Mouse (Mus musculus): ENCODE data around the gene Olfr372. TPM values are rescaled to one million over a fixed set of nuclear protein-coding genes. Genes with fewer than 3 reads are reported as not detected.
"Not testable (repeated sequence)": the region's sequence is repeated elsewhere in the genome, so short reads cannot be mapped to it uniquely, and the experiment has no call there.

Olfr372 gene
- polyA plus RNA-seq, 1 experiment from 2014 or later = not detected

GRCm38 (mm10) chr8:72018141-72018540 is 22.9 kb upstream of the Olfr372 start:
- H3K4me3 ChIP-seq (ENCODE audit: low read depth, low read length) = no peak overlapping the region
- WGBS = 58% methylated on average over 2 of the region's 2 CpGs
- no peak for TF ChIP-seq CTCF (IDR thresholded peaks at IDR 0.05; ENCODE audit: low read depth)
- DNase-seq (no peak), ATAC-seq (ENCODE audit: insufficient read depth) (no peak)
- no peaks in the 10 kb centered on the region for H3K9me3 ChIP-seq (ENCODE audit: low read depth, low read length)
- no peak overlapping the region for H3K27ac ChIP-seq (ENCODE audit: low read depth)
- H3K36me3 ChIP-seq (ENCODE audit: insufficient read depth) = no peaks in the 10 kb centered on the region
- no peak overlapping the region for H3K9ac ChIP-seq
- H3K4me1 ChIP-seq (ENCODE audit: insufficient read depth) = no peaks in the 10 kb centered on the region
- H3K4me2 ChIP-seq = no peak overlapping the region
- H3K27me3 ChIP-seq (ENCODE audit: insufficient read depth, low read length) = no peaks in the 10 kb centered on the region

GRCm38 (mm10) chr8:72019022-72019421 is 22.0 kb upstream of the Olfr372 start:
- not testable (repeated sequence) for H3K4me3 ChIP-seq (ENCODE audit: low read depth, low read length); H3K27me3 ChIP-seq (ENCODE audit: insufficient read depth, low read length); H3K36me3 ChIP-seq (ENCODE audit: insufficient read depth); H3K9ac ChIP-seq; H3K4me2 ChIP-seq; ATAC-seq (ENCODE audit: insufficient read depth); H3K9me3 ChIP-seq (ENCODE audit: low read depth, low read length); H3K4me1 ChIP-seq (ENCODE audit: insufficient read depth); H3K27ac ChIP-seq (ENCODE audit: low read depth); DNase-seq
- 73% methylated on average over 1 of the region's 1 CpGs for WGBS

- no peak for ATAC-seq (ENCODE audit: insufficient read depth)
- H3K4me3 ChIP-seq (ENCODE audit: low read depth, low read length) = no peak overlapping the region
- no peaks in the 10 kb centered on the region for H3K9me3 ChIP-seq (ENCODE audit: low read depth, low read length)
- no peak for TF ChIP-seq CTCF (IDR thresholded peaks at IDR 0.05; ENCODE audit: low read depth)
- no peak for DNase-seq
- H3K27me3 ChIP-seq (ENCODE audit: insufficient read depth, low read length) = no peaks in the 10 kb centered on the region
- WGBS = 47% methylated on average over 2 of the region's 2 CpGs
- H3K9ac ChIP-seq = no peak overlapping the region
- H3K27ac ChIP-seq (ENCODE audit: low read depth) = no peak overlapping the region
- no peaks in the 10 kb centered on the region for H3K4me1 ChIP-seq (ENCODE audit: insufficient read depth)
- no peak overlapping the region for H3K4me2 ChIP-seq
- H3K36me3 ChIP-seq (ENCODE audit: insufficient read depth) = no peaks in the 10 kb centered on the region
These were observed 21.2 kb upstream of the Olfr372 start for GRCm38 (mm10) chr8:72019816-72020215.

GRCm38 (mm10) chr8:72024886-72025285 is 16.1 kb upstream of the Olfr372 start:
- WGBS = 21% methylated on average over 3 of the region's 9 CpGs
- not testable (repeated sequence) for H3K9ac ChIP-seq; H3K36me3 ChIP-seq (ENCODE audit: insufficient read depth); H3K27ac ChIP-seq (ENCODE audit: low read depth); H3K4me2 ChIP-seq; H3K4me3 ChIP-seq (ENCODE audit: low read depth, low read length); H3K9me3 ChIP-seq (ENCODE audit: low read depth, low read length); ATAC-seq (ENCODE audit: insufficient read depth); DNase-seq; H3K27me3 ChIP-seq (ENCODE audit: insufficient read depth, low read length); H3K4me1 ChIP-seq (ENCODE audit: insufficient read depth)

- not testable (repeated sequence) for H3K4me3 ChIP-seq (ENCODE audit: low read depth, low read length); DNase-seq; H3K9me3 ChIP-seq (ENCODE audit: low read depth, low read length); H3K36me3 ChIP-seq (ENCODE audit: insufficient read depth); H3K9ac ChIP-seq; H3K4me2 ChIP-seq; H3K27ac ChIP-seq (ENCODE audit: low read depth); H3K4me1 ChIP-seq (ENCODE audit: insufficient read depth); H3K27me3 ChIP-seq (ENCODE audit: insufficient read depth, low read length)
- 29% methylated on average over 4 of the region's 4 CpGs for WGBS
- ATAC-seq (ENCODE audit: insufficient read depth) = 0 out of 2 replicates have a peak, but pooled peaks have one; percentile 31
- TF ChIP-seq CTCF (IDR thresholded peaks at IDR 0.05; ENCODE audit: low read depth) = peak; percentile 48
These were observed 8.1 kb upstream of the Olfr372 start for GRCm38 (mm10) chr8:72032926-72033325.

GRCm38 (mm10) chr8:72042493-72042892 is 1.5 kb downstream of the Olfr372 start:
- Histone ChIP-seq H3K4me3 (ENCODE audit: low read depth, low read length) (no peak overlapping the region), H3K27ac (ENCODE audit: low read depth) (no peak overlapping the region), H3K27me3 (ENCODE audit: insufficient read depth, low read length) (no peaks in the 10 kb centered on the region), H3K4me2 (no peak overlapping the region), H3K36me3 (ENCODE audit: insufficient read depth) (no peaks in the 10 kb centered on the region), H3K9ac (no peak overlapping the region), H3K4me1 (ENCODE audit: insufficient read depth) (no peaks in the 10 kb centered on the region), H3K9me3 (ENCODE audit: low read depth, low read length) (no peaks in the 10 kb centered on the region)
- no peak for DNase-seq
- no peak for TF ChIP-seq CTCF (IDR thresholded peaks at IDR 0.05; ENCODE audit: low read depth)
- no peak for ATAC-seq (ENCODE audit: insufficient read depth)
- 71% methylated on average over 1 of the region's 1 CpGs for WGBS

- H3K9ac ChIP-seq = not testable (repeated sequence)
These were observed 13.6 kb downstream of the Olfr372 start for GRCm38 (mm10) chr8:72054633-72055032.

GRCm38 (mm10) chr8:72057643-72058042 is 16.6 kb downstream of the Olfr372 start:
- H3K27ac ChIP-seq (ENCODE audit: low read depth); H3K9me3 ChIP-seq (ENCODE audit: low read depth, low read length); H3K4me2 ChIP-seq; H3K36me3 ChIP-seq (ENCODE audit: insufficient read depth); DNase-seq; H3K4me3 ChIP-seq (ENCODE audit: low read depth, low read length); H3K9ac ChIP-seq; H3K4me1 ChIP-seq (ENCODE audit: insufficient read depth); ATAC-seq (ENCODE audit: insufficient read depth); H3K27me3 ChIP-seq (ENCODE audit: insufficient read depth, low read length): not testable (repeated sequence)
- WGBS = 87% methylated on average over 3 of the region's 4 CpGs

More at GRCm38 (mm10) chr8:72054633-72055032, 13.6 kb downstream of the Olfr372 start:
- H3K36me3 ChIP-seq (ENCODE audit: insufficient read depth); H3K4me3 ChIP-seq (ENCODE audit: low read depth, low read length); ATAC-seq (ENCODE audit: insufficient read depth); H3K27ac ChIP-seq (ENCODE audit: low read depth); DNase-seq; H3K9me3 ChIP-seq (ENCODE audit: low read depth, low read length); H3K27me3 ChIP-seq (ENCODE audit: insufficient read depth, low read length); H3K4me2 ChIP-seq; H3K4me1 ChIP-seq (ENCODE audit: insufficient read depth): not testable (repeated sequence)

- H3K9me3 ChIP-seq (ENCODE audit: low read depth, low read length); H3K27ac ChIP-seq (ENCODE audit: low read depth); H3K36me3 ChIP-seq (ENCODE audit: insufficient read depth); H3K4me1 ChIP-seq (ENCODE audit: insufficient read depth); H3K9ac ChIP-seq; H3K4me2 ChIP-seq; ATAC-seq (ENCODE audit: insufficient read depth); H3K27me3 ChIP-seq (ENCODE audit: insufficient read depth, low read length); DNase-seq; H3K4me3 ChIP-seq (ENCODE audit: low read depth, low read length): not testable (repeated sequence)
- WGBS = 95% methylated on average over 1 of the region's 1 CpGs
These were observed 25.9 kb downstream of the Olfr372 start for GRCm38 (mm10) chr8:72066819-72067399.

GRCm38 (mm10) chr8:72082877-72083276 is 41.9 kb downstream of the Olfr372 start, which contains the start of gene Olfr373:
Olfr373 (plus strand) TSS chr8:72083177.
- not testable (repeated sequence) for ATAC-seq (ENCODE audit: insufficient read depth); H3K36me3 ChIP-seq (ENCODE audit: insufficient read depth)

More at GRCm38 (mm10) chr8:72082877-72083276, 41.9 kb downstream of the Olfr372 start, which contains the start of gene Olfr373:
- not testable (repeated sequence) for H3K4me3 ChIP-seq (ENCODE audit: low read depth, low read length); H3K9me3 ChIP-seq (ENCODE audit: low read depth, low read length); H3K27ac ChIP-seq (ENCODE audit: low read depth); H3K4me1 ChIP-seq (ENCODE audit: insufficient read depth); DNase-seq; H3K27me3 ChIP-seq (ENCODE audit: insufficient read depth, low read length); H3K9ac ChIP-seq; H3K4me2 ChIP-seq
